ENCODE assay signal across 9 mouse cellular contexts in genomic region chr15:6622512-6622911, GRCm38 (mm10).
DNase-seq lines count a peak whose midpoint lies in the region; ATAC-seq lines count a peak whose summit lies in the region.
"Had no signal": no experiment of that assay in that cellular context is flagged by ENCODE, and none has a peak within 500 bp of the region (broad histone marks: within the 10 kb centered on the region; RNA-seq: fewer than 3 reads in every experiment).

No protein-coding gene starts in this region.

- no peaks in the 10 kb centered on the region for H3K36me3 ChIP-seq in neural tube, embryonic 15.5 days
- no peaks in the 10 kb centered on the region for H3K36me3 ChIP-seq in liver, embryonic 13.5 days
- H3K36me3 ChIP-seq: embryonic facial prominence, embryonic 15.5 days had no signal

- no peak overlapping the region for H3K4me3 ChIP-seq in neural tube, embryonic 15.5 days (replicated peaks)
- H3K4me3 ChIP-seq in liver, embryonic 13.5 days (replicated peaks), result no peak overlapping the region
- H3K4me3 ChIP-seq: embryonic facial prominence, embryonic 15.5 days had no signal

- WGBS in neural tube, embryonic 15.5 days, result 7% methylated on average over 5 of the region's 5 CpGs
- 8% methylated on average over 5 of the region's 5 CpGs for WGBS in liver, embryonic 13.5 days (ENCODE audit: insufficient replicate concordance)

- ATAC-seq in neural tube, embryonic 15.5 days (ENCODE audit: low FRiP score), result no peak
- peak; percentile 60 for ATAC-seq in liver, embryonic 13.5 days (ENCODE audit: low read depth)

- H3K4me1 ChIP-seq in neural tube, embryonic 15.5 days, result peaks cover 13% of the 10 kb centered on the region
- H3K4me1 ChIP-seq in liver, embryonic 13.5 days (replicated peaks), result peaks cover 48% of the 10 kb centered on the region

- H3K4me2 ChIP-seq in neural tube, embryonic 15.5 days, result no peak overlapping the region
- no peak overlapping the region for H3K4me2 ChIP-seq in liver, embryonic 13.5 days
- H3K4me2 ChIP-seq: embryonic facial prominence, embryonic 15.5 days had no signal

- no peak overlapping the region for H3K27ac ChIP-seq in neural tube, embryonic 15.5 days (replicated peaks)
- no peak overlapping the region for H3K27ac ChIP-seq in liver, embryonic 13.5 days
- H3K27ac ChIP-seq: embryonic facial prominence, embryonic 15.5 days had no signal

- no peaks in the 10 kb centered on the region for H3K27me3 ChIP-seq in neural tube, embryonic 15.5 days (replicated peaks)
- H3K27me3 ChIP-seq in liver, embryonic 13.5 days, result no peaks in the 10 kb centered on the region
- H3K27me3 ChIP-seq: embryonic facial prominence, embryonic 15.5 days had no signal

- no peak overlapping the region for H3K9ac ChIP-seq in neural tube, embryonic 15.5 days (replicated peaks)
- no peak overlapping the region for H3K9ac ChIP-seq in liver, embryonic 13.5 days
- H3K9ac ChIP-seq: embryonic facial prominence, embryonic 15.5 days had no signal

- no peaks in the 10 kb centered on the region for H3K9me3 ChIP-seq in neural tube, embryonic 15.5 days (replicated peaks)
- no peaks in the 10 kb centered on the region for H3K9me3 ChIP-seq in liver, embryonic 13.5 days (replicated peaks)
- H3K9me3 ChIP-seq: embryonic facial prominence, embryonic 15.5 days had no signal

- peak; percentile 85 for DNase-seq in neural tube, embryonic 10.5 days (ENCODE audit: extremely low spot score, low spot score)
- DNase-seq in cerebellum, postnatal 10 days, result peak; percentile 89 to 91
- DNase-seq in frontal cortex, postnatal 36 days (ENCODE audit: low spot score in 2 of 2), result peak; percentile 67 to 82
- peak; percentile 89 for DNase-seq in kidney, postnatal 10 days
- DNase-seq in liver, embryonic 13.5 days, result peak; percentile 65
- DNase-seq in ovary, postnatal 10 days (ENCODE audit: low spot score), result peak; percentile 35
- DNase-seq in thymus, postnatal 10 days (ENCODE audit: low spot score in 2 of 2), result peak; percentile 69 to 91

Comparison
In these comparisons a context has a peak if more than half of its experiments do, and no peak if none do; other contexts are left out.
1. DNase-seq: peak in every context shown above with its lines; median percentile 90 in cerebellum, postnatal 10 days; 89 in kidney, postnatal 10 days; 85 in neural tube, embryonic 10.5 days; 80 in thymus, postnatal 10 days; 74 in frontal cortex, postnatal 36 days; 65 in liver, embryonic 13.5 days; 35 in ovary, postnatal 10 days.